Mouse (Mus musculus): ENCODE results near the gene Sorcs1.

DNA sequence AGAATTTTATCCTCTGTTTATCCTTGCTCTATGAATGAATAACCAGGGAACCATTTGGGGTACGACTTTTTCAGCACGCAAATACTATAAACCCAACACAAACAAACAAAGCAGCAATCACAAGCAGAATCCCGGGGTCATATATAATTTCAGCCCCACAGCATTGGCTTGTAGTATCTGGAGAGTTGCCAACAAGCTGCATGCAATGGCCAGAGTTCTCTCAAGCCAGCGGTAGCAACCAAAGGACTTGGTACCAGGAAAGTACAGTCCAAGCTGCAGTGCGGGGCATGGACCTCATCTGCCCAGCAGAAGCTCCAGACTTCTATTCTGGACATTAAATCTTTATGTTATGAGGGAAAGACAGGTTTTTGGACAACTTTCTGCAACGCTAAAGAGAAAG lies 213.6 kb downstream of the Sorcs1 start:
- TF ChIP-seq POLR2A (IDR thresholded peaks at IDR 0.05; ENCODE audit: extremely low read depth, insufficient read depth, low read length) (no peak), CTCF (IDR thresholded peaks at IDR 0.05; ENCODE audit: extremely low read depth, insufficient read depth, low read length) (no peak)

Measured in cortical plate, adult 2 months (tissue).